Mouse (Mus musculus) liver, embryonic 13.5 days (tissue): ENCODE measurements at regions not wholly inside any gene's neighbourhood (a gene's known extent, or its start where the extent isn't known, plus 50 kb on each side); places are given as distances from the start of the nearest gene placed in this dataset.

Experiments used
- ATAC-seq: fragments of 200-750 bp; cut with Nextera tagmentation; 2 replicates; pipeline ENCODE4 v1.8.0; 2017; ENCODE audit warnings: low read depth, mild to moderate bottlenecking, moderate number of reproducible peaks, moderate library complexity
- DNase-seq: peaks from one replicate; pipeline ENCODE4 v3.0.0; 2022
- H3K27ac ChIP-seq: fragments of 300-500 bp; sonication (generic); 2 replicates; pipeline ENCODE4 v1.5.1; 2015; ENCODE audit warnings: moderate library complexity, mild to moderate bottlenecking, inconsistent platforms
- H3K27me3 ChIP-seq: fragments of 300-500 bp; sonication (generic); 2 replicates; pipeline ENCODE4 v1.6.1; 2015; ENCODE audit warnings: mild to moderate bottlenecking, inconsistent platforms
- H3K36me3 ChIP-seq: fragments of 300-500 bp; sonication (generic); 2 replicates; pipeline ENCODE4 v1.6.1; 2015; ENCODE audit warnings: mild to moderate bottlenecking, inconsistent platforms
- H3K4me1 ChIP-seq: fragments of 300-500 bp; sonication (generic); replicated peaks from 2 replicates; pipeline ENCODE4 v1.6.1; 2015; ENCODE audit warnings: inconsistent platforms
- H3K4me2 ChIP-seq: fragments of 300-500 bp; sonication (generic); 2 replicates; pipeline ENCODE4 v1.6.1; 2015; ENCODE audit warnings: inconsistent platforms, mild to moderate bottlenecking, moderate library complexity
- H3K4me3 ChIP-seq: fragments of 300-500 bp; sonication (generic); replicated peaks from 2 replicates; pipeline ENCODE4 v1.5.1; 2015; ENCODE audit warnings: mild to moderate bottlenecking, inconsistent platforms
- H3K9ac ChIP-seq: fragments of 300-500 bp; sonication (generic); 2 replicates; pipeline ENCODE4 v1.6.1; 2015; ENCODE audit warnings: mild to moderate bottlenecking, inconsistent platforms
- H3K9me3 ChIP-seq: fragments of 300-500 bp; sonication (generic); replicated peaks from 2 replicates; pipeline ENCODE4 v1.6.1; 2016; ENCODE audit warnings: inconsistent platforms
- WGBS: fragments of 180-500 bp; shearing (Covaris S2); methylation state at CpG from one replicate; pipeline ENCODE4 v1.1.7; 2015; ENCODE audit not compliant: insufficient replicate concordance; 5-methylcytosine and 5-hydroxymethylcytosine counted together

GRCm38 (mm10) chr2:50965485-50966017, 183.4 kb downstream of the Rnd3 start:
- no peak for DNase-seq
- Histone ChIP-seq H3K9ac (no peak overlapping the region), H3K4me2 (no peak overlapping the region), H3K27me3 (no peaks in the 10 kb centered on the region), H3K4me1 (no peaks in the 10 kb centered on the region), H3K4me3 (no peak overlapping the region), H3K27ac (no peak overlapping the region), H3K9me3 (no peaks in the 10 kb centered on the region), H3K36me3 (no peaks in the 10 kb centered on the region)
- ATAC-seq, result no peak
- 83% methylated on average over 8 of the region's 8 CpGs for whole genome bisulfite sequencing

- Histone ChIP-seq H3K27me3 (no peaks in the 10 kb centered on the region), H3K36me3 (no peaks in the 10 kb centered on the region), H3K27ac (no peak overlapping the region), H3K9ac (no peak overlapping the region), H3K9me3 (no peaks in the 10 kb centered on the region), H3K4me1 (no peaks in the 10 kb centered on the region), H3K4me3 (no peak overlapping the region), H3K4me2 (no peak overlapping the region)
- WGBS, result 71% methylated on average over 3 of the region's 3 CpGs
- DNase-seq (no peak), ATAC-seq (no peak)
Measured at GRCm38 (mm10) chr2:50964062-50964461, 184.8 kb downstream of the Rnd3 start.

- DNase-seq (no peak), ATAC-seq (no peak)
- no peaks in the 10 kb centered on the region for H3K36me3 ChIP-seq
- H3K9ac ChIP-seq, result no peak overlapping the region
- no peaks in the 10 kb centered on the region for H3K27me3 ChIP-seq
- H3K4me2 ChIP-seq, result no peak overlapping the region
- H3K27ac ChIP-seq, result no peak overlapping the region
- no peaks in the 10 kb centered on the region for H3K9me3 ChIP-seq
- no peak overlapping the region for H3K4me3 ChIP-seq
- WGBS, result 35% methylated on average over 4 of the region's 4 CpGs
- H3K4me1 ChIP-seq, result no peaks in the 10 kb centered on the region
Measured at GRCm38 (mm10) chr2:50961049-50961448, 187.9 kb downstream of the Rnd3 start.

- Histone ChIP-seq H3K9ac (no peak overlapping the region), H3K36me3 (no peaks in the 10 kb centered on the region), H3K4me1 (no peaks in the 10 kb centered on the region), H3K9me3 (no peaks in the 10 kb centered on the region), H3K4me2 (no peak overlapping the region), H3K27me3 (no peaks in the 10 kb centered on the region), H3K27ac (no peak overlapping the region), H3K4me3 (no peak overlapping the region)
- DNase-seq (no peak), ATAC-seq (no peak)
- WGBS, result 84% methylated on average over 9 of the region's 9 CpGs
Measured at GRCm38 (mm10) chr2:50959323-50959722, 189.6 kb downstream of the Rnd3 start.

GRCm38 (mm10) chr2:50954361-50955066, 194.4 kb downstream of the Rnd3 start:
- H3K4me2 ChIP-seq, result no peak overlapping the region

GRCm38 (mm10) chr2:50951027-50951426, 197.9 kb downstream of the Rnd3 start:
- H3K4me1 ChIP-seq, result no peaks in the 10 kb centered on the region
- no peaks in the 10 kb centered on the region for H3K27me3 ChIP-seq
- H3K4me2 ChIP-seq, result no peak overlapping the region
- H3K36me3 ChIP-seq, result no peaks in the 10 kb centered on the region
- H3K4me3 ChIP-seq, result no peak overlapping the region
- WGBS, result 69% methylated on average over 3 of the region's 3 CpGs
- H3K9me3 ChIP-seq, result no peaks in the 10 kb centered on the region
- DNase-seq (no peak), ATAC-seq (peak; percentile 66; the same call in 1 of the 2 replicates)
- no peak overlapping the region for H3K9ac ChIP-seq
- H3K27ac ChIP-seq, result no peak overlapping the region

More at GRCm38 (mm10) chr2:50954361-50955066, 194.4 kb downstream of the Rnd3 start:
- no peaks in the 10 kb centered on the region for H3K36me3 ChIP-seq
- ATAC-seq, result no peak
- H3K9me3 ChIP-seq, result no peaks in the 10 kb centered on the region
- no peaks in the 10 kb centered on the region for H3K27me3 ChIP-seq
- no peak for DNase-seq
- H3K4me3 ChIP-seq, result no peak overlapping the region
- H3K9ac ChIP-seq, result no peak overlapping the region
- no peak overlapping the region for H3K27ac ChIP-seq
- WGBS, result 70% methylated on average over 6 of the region's 6 CpGs
- no peaks in the 10 kb centered on the region for H3K4me1 ChIP-seq

GRCm38 (mm10) chr2:50949717-50950116, 199.2 kb downstream of the Rnd3 start:
- Histone ChIP-seq H3K4me1 (no peaks in the 10 kb centered on the region), H3K36me3 (no peaks in the 10 kb centered on the region), H3K4me3 (no peak overlapping the region), H3K27ac (no peak overlapping the region), H3K4me2 (no peak overlapping the region), H3K27me3 (no peaks in the 10 kb centered on the region), H3K9ac (no peak overlapping the region), H3K9me3 (no peaks in the 10 kb centered on the region)
- ATAC-seq, result no peak
- 72% methylated on average over 4 of the region's 4 CpGs for WGBS
- DNase-seq, result no peak

GRCm38 (mm10) chr2:50945526-50945925, 203.4 kb downstream of the Rnd3 start:
- Histone ChIP-seq H3K9ac (no peak overlapping the region), H3K9me3 (no peaks in the 10 kb centered on the region), H3K36me3 (no peaks in the 10 kb centered on the region), H3K4me3 (no peak overlapping the region), H3K27me3 (no peaks in the 10 kb centered on the region), H3K4me2 (no peak overlapping the region), H3K4me1 (no peaks in the 10 kb centered on the region), H3K27ac (no peak overlapping the region)
- DNase-seq (no peak), ATAC-seq (no peak)
- WGBS, result 75% methylated on average over 4 of the region's 4 CpGs

- Histone ChIP-seq H3K36me3 (no peaks in the 10 kb centered on the region), H3K27me3 (no peaks in the 10 kb centered on the region), H3K4me3 (no peak overlapping the region), H3K27ac (no peak overlapping the region), H3K4me2 (no peak overlapping the region), H3K4me1 (no peaks in the 10 kb centered on the region), H3K9me3 (no peaks in the 10 kb centered on the region), H3K9ac (no peak overlapping the region)
- no peak for DNase-seq
- no peak for ATAC-seq
- 71% methylated on average over 15 of the region's 15 CpGs for WGBS
Measured at GRCm38 (mm10) chr2:50943180-50943579, 205.7 kb downstream of the Rnd3 start.

- ATAC-seq, result no peak
- Histone ChIP-seq H3K36me3 (no peaks in the 10 kb centered on the region), H3K4me3 (no peak overlapping the region), H3K27ac (no peak overlapping the region), H3K9me3 (no peaks in the 10 kb centered on the region), H3K4me1 (no peaks in the 10 kb centered on the region), H3K9ac (no peak overlapping the region), H3K4me2 (no peak overlapping the region), H3K27me3 (no peaks in the 10 kb centered on the region)
- 70% methylated on average over 11 of the region's 11 CpGs for WGBS
- no peak for DNase-seq
Measured at GRCm38 (mm10) chr2:50942741-50943140, 206.2 kb downstream of the Rnd3 start.

- ATAC-seq (no peak), DNase-seq (no peak)
- H3K27me3 ChIP-seq, result no peaks in the 10 kb centered on the region
- no peak overlapping the region for H3K27ac ChIP-seq
- H3K9ac ChIP-seq, result no peak overlapping the region
- no peaks in the 10 kb centered on the region for H3K9me3 ChIP-seq
- H3K36me3 ChIP-seq, result no peaks in the 10 kb centered on the region
- H3K4me3 ChIP-seq, result no peak overlapping the region
- no peak overlapping the region for H3K4me2 ChIP-seq
- 58% methylated on average over 7 of the region's 7 CpGs for WGBS
- no peaks in the 10 kb centered on the region for H3K4me1 ChIP-seq
Measured at GRCm38 (mm10) chr2:50932936-50933335, 216.0 kb downstream of the Rnd3 start.

- no peak for ATAC-seq
- Histone ChIP-seq H3K36me3 (no peaks in the 10 kb centered on the region), H3K9me3 (no peaks in the 10 kb centered on the region), H3K4me3 (no peak overlapping the region), H3K4me2 (no peak overlapping the region), H3K27me3 (no peaks in the 10 kb centered on the region), H3K9ac (no peak overlapping the region), H3K27ac (no peak overlapping the region), H3K4me1 (no peaks in the 10 kb centered on the region)
- DNase-seq, result no peak
Measured at GRCm38 (mm10) chr2:50921002-50921401, 227.9 kb downstream of the Rnd3 start.
